Mouse (Mus musculus) hindbrain, embryonic 16.5 days (tissue): ENCODE data around the gene Slc9b1. TPM values are rescaled to one million over a fixed set of nuclear protein-coding genes. Genes with fewer than 3 reads are reported as not detected.

Experiments used
- ATAC-seq: fragments of 200-750 bp; cut with Nextera tagmentation; 2 replicates; pipeline ENCODE4 v1.8.0; 2017; ENCODE audit warnings: moderate TSS enrichment, moderate library complexity
- H3K27ac ChIP-seq: fragments of 300-500 bp; sonication (generic); 2 replicates; pipeline ENCODE4 v1.5.1; 2014; ENCODE audit warnings: low read depth, mild to moderate bottlenecking, control low read depth, low read length, moderate library complexity
- H3K27me3 ChIP-seq: fragments of 300-500 bp; sonication (generic); replicated peaks from 2 replicates; pipeline ENCODE4 v1.6.1; 2014; ENCODE audit warnings: low read length; ENCODE audit not compliant: control insufficient read depth, insufficient read depth
- H3K36me3 ChIP-seq: fragments of 300-500 bp; sonication (generic); 2 replicates; pipeline ENCODE4 v1.6.1; 2014; ENCODE audit warnings: mild to moderate bottlenecking, low read length, moderate library complexity, mixed read lengths; ENCODE audit not compliant: control insufficient read depth, insufficient read depth
- H3K4me1 ChIP-seq: fragments of 300-500 bp; sonication (generic); 2 replicates; pipeline ENCODE4 v1.6.1; 2014; ENCODE audit warnings: low read depth, low read length; ENCODE audit not compliant: control insufficient read depth, insufficient read depth
- H3K4me2 ChIP-seq: fragments of 300-500 bp; sonication (generic); 2 replicates; pipeline ENCODE4 v1.6.1; 2014; ENCODE audit warnings: mild to moderate bottlenecking, low read length, control low read depth, moderate library complexity
- H3K4me3 ChIP-seq: fragments of 300-500 bp; sonication (generic); 2 replicates; pipeline ENCODE4 v1.5.1; 2014; ENCODE audit warnings: mild to moderate bottlenecking, low read length, control low read depth, moderate library complexity
- H3K9ac ChIP-seq: fragments of 300-500 bp; sonication (generic); 2 replicates; pipeline ENCODE4 v1.6.1; 2014; ENCODE audit warnings: low read depth, mild to moderate bottlenecking, control low read depth, low read length, moderate library complexity
- H3K9me3 ChIP-seq: fragments of 300-500 bp; sonication (generic); 2 replicates; pipeline ENCODE4 v1.6.1; 2014; ENCODE audit warnings: mild to moderate bottlenecking, low read length, moderate library complexity; ENCODE audit not compliant: control insufficient read depth
- WGBS: fragments of 180-500 bp; shearing (Covaris S2); extraction: QIAGEN DNeasy Blood & Tissue Kit; methylation state at CpG from one replicate; pipeline ENCODE4 v1.1.7; 2014; 5-methylcytosine and 5-hydroxymethylcytosine counted together
- polyA plus RNA-seq: library from polyadenylated mRNA; unstranded; fragments of >200 nt; fragmentation: Nextera tagmentation; extraction: Ambion mirVana; gene quantifications from 2 replicates; pipeline ENCODE4 v1.2.1, GENCODE M21; 2015

Gene Slc9b1
- 0.10 TPM in 1 of 2 replicates, not detected in the other for polyA plus RNA-seq

DNA sequence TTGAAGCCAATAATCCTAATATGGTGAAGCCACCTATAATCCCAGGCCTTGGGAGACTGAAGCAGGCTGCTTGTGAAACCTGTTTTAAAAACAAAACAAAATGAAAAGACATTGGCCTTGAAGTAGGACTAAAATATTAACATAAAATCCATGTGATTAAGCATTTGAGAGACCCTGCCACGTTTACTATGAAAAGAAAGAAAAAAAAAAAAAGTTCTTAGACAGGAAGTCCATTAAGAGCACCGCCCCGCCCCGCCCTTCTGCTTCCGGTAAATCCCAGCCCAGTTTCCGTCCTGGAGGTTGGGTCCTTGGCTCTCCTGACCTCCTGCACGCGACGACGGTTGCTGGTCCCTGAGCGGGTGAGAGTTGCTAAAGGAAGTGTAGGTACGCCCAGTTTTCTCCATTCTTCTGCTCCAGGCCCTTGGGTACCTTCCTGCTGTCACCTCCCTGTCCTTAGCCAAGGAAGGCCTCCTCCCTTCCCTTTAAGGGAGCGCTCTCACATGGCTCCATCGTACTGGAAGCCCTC is at the start of gene Slc9b1:
Gene Slc9b1, plus strand, starts transcription at position 291 of the 526 bp plus-strand sequence.
- ATAC-seq, result no peak
- Histone ChIP-seq H3K36me3 (no peaks in the 10 kb centered on the region), H3K4me2 (no peak within 1 kb of the TSS), H3K27ac (no peak within 1 kb of the TSS), H3K4me1 (no peaks in the 10 kb centered on the region), H3K27me3 (no peaks in the 10 kb centered on the region), H3K9me3 (no peaks in the 10 kb centered on the region), H3K9ac (no peak within 1 kb of the TSS), H3K4me3 (no peak within 1 kb of the TSS)
- WGBS, result 84% methylated on average over 14 of the region's 14 CpGs

DNA sequence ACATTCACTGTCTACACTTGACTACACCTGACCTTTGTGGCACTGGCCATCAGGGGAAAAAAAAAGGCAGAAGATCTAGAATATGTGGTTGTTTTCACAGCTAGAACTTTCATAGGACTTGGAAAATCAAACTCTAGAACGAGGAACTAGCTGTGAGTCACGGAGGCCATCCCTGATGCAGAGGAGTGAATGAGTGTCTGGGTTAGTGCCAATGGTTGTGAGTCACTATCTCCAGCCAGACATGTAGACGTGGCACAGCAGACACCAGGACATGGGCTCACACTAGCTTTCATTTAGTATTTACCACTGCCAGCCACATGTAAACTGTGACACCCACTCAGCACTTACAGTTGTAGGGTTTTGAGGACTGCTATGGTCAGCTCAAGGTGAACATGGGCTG is 49.3 kb upstream of the Slc9b1 start:
- Histone ChIP-seq H3K4me3 (no peak overlapping the region), H3K36me3 (no peaks in the 10 kb centered on the region), H3K9ac (no peak overlapping the region), H3K27me3 (no peaks in the 10 kb centered on the region), H3K4me2 (no peak overlapping the region), H3K27ac (no peak overlapping the region), H3K9me3 (no peaks in the 10 kb centered on the region), H3K4me1 (no peaks in the 10 kb centered on the region)
- 95% methylated on average over 3 of the region's 3 CpGs for WGBS
- no peak for ATAC-seq

DNA sequence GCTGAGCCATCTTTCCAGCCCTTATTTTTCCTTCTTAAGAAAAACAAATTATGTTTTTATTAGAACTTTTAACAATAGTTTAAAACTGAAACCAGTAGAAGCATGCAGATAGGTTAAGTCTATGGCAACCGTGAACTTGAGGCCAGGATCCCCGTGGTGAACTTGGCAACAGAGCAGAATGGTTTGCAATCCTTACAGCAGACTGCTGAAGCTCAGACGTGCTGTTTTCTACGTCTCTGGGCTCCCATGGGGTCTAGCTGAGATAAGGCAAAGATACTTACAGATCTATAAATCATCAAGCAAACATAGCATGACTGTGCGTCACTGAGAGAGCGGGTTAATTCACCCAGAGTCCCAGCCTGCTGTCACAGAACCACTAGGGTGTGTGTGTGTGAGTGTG is 47.7 kb upstream of the Slc9b1 start:
- Histone ChIP-seq H3K9me3 (no peaks in the 10 kb centered on the region), H3K4me1 (no peaks in the 10 kb centered on the region), H3K36me3 (no peaks in the 10 kb centered on the region), H3K4me2 (no peak overlapping the region), H3K4me3 (no peak overlapping the region), H3K9ac (no peak overlapping the region), H3K27me3 (no peaks in the 10 kb centered on the region), H3K27ac (no peak overlapping the region)
- 47% methylated on average over 6 of the region's 6 CpGs for WGBS
- no peak for ATAC-seq

DNA sequence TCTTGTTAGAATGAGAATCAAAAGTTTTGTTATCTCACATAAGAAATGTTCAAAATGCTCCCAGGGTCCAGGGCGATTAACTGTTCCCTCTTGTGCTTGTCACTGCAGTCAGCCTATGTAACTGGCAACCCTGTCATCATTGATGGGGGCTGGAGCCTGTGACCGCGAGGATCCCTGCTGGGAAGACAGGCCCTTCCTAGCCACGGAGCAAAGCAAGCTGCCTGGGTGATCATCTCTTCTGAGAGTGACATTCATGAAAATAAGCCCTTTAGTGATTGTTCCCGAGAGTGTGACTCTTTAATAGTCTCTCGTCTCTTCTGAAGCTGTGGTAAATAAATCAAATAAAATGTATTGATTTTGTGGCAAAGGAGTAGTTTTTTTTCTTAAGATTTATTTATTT is 43.8 kb upstream of the Slc9b1 start:
- no peak overlapping the region for H3K27ac ChIP-seq
- ATAC-seq, result no peak
- H3K9ac ChIP-seq, result no peak overlapping the region
- no peak overlapping the region for H3K4me3 ChIP-seq
- H3K27me3 ChIP-seq, result peaks cover 4% of the 10 kb centered on the region; the same call in 1 of the 2 replicates
- H3K36me3 ChIP-seq, result no peaks in the 10 kb centered on the region
- H3K4me2 ChIP-seq, result no peak overlapping the region
- no peaks in the 10 kb centered on the region for H3K9me3 ChIP-seq
- WGBS, result 23% methylated on average over 6 of the region's 6 CpGs
- H3K4me1 ChIP-seq, result peaks cover 5% of the 10 kb centered on the region; the same call in 1 of the 2 replicates

DNA sequence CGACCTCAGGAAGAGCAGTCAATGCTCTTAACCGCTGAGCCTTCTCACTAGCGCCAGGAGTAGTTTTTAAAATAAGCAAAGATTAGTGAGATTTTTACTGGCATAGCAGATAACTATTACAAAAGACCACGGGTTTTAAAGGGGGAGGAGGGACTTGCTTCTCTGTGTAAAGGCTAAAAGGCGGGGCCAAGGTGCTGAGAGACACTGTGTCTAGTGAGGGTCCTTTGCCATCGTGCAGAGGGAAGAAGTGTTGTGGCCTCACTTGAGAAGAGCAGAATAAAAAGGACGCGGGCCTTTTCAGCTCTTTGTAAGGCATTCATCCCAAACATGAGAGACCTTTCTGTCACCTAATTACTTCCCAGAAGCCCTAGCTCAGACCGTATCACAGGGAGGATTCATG is 43.3 kb upstream of the Slc9b1 start:
- no peak overlapping the region for H3K27ac ChIP-seq
- peaks cover 5% of the 10 kb centered on the region; the same call in 1 of the 2 replicates for H3K4me1 ChIP-seq
- peaks cover 4% of the 10 kb centered on the region; the same call in 1 of the 2 replicates for H3K27me3 ChIP-seq
- no peak overlapping the region for H3K4me2 ChIP-seq
- H3K36me3 ChIP-seq, result no peaks in the 10 kb centered on the region
- no peaks in the 10 kb centered on the region for H3K9me3 ChIP-seq
- ATAC-seq, result no peak
- no peak overlapping the region for H3K4me3 ChIP-seq
- 15% methylated on average over 9 of the region's 9 CpGs for WGBS
- no peak overlapping the region for H3K9ac ChIP-seq

DNA sequence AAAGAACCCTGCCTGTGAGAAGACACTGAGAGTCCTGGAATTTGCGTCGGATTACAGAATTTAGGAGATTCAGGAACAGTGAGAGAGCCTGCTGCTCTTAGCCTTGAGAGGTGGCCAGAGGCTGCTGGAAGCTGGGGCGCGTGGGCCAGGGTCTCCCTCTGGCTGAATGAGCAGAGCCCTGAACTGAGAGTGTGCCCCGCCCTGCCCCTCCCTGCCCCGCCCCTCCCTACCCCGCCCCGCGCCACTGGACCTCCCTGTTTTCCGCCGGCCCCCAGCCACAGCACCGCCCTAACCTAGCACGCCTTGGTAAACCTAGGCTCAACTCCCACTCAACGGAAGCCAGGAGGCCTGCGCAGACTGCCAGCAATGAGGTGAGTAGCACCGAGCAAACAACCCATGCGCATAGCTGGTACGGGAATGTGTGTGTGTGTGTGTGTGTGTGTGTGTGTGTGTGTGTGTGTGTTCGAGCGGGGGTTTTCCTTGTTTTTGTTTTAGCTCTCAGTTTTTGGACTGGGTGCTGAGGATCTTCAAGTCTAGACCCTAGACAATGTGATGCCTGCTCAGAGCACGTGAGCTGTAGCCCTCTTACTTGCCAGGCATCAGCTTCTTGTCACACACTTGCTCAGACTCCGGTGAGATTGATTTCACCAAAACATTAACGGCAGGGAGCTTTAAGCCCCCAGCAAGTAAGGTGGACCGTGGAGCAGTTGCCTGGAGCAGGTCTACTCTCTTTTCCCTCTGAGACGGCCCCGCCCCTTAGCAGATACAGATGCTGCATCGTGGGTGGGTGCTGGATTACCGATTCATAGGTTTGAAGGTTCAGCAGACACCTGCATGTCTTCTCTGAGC is 40.2 kb upstream of the Slc9b1 start, which contains the start of gene Slc9b2:
Gene Slc9b2, plus strand, starts transcription at position 290 of the 849 bp plus-strand sequence.
- H3K27ac ChIP-seq, result no peak within 1 kb of the TSS
- H3K4me2 ChIP-seq, result peak within 1 kb of the TSS; percentile 76
- H3K36me3 ChIP-seq, result no peaks in the 10 kb centered on the region
- H3K9me3 ChIP-seq, result no peaks in the 10 kb centered on the region
- H3K4me3 ChIP-seq, result peak within 1 kb of the TSS; percentile 39
- H3K4me1 ChIP-seq, result peaks cover 5% of the 10 kb centered on the region; the same call in 1 of the 2 replicates
- H3K9ac ChIP-seq, result peak within 1 kb of the TSS; percentile 65
- peaks cover 4% of the 10 kb centered on the region; the same call in 1 of the 2 replicates for H3K27me3 ChIP-seq
- WGBS, result 10% methylated on average over 28 of the region's 28 CpGs
- ATAC-seq, result peak; percentile 90

DNA sequence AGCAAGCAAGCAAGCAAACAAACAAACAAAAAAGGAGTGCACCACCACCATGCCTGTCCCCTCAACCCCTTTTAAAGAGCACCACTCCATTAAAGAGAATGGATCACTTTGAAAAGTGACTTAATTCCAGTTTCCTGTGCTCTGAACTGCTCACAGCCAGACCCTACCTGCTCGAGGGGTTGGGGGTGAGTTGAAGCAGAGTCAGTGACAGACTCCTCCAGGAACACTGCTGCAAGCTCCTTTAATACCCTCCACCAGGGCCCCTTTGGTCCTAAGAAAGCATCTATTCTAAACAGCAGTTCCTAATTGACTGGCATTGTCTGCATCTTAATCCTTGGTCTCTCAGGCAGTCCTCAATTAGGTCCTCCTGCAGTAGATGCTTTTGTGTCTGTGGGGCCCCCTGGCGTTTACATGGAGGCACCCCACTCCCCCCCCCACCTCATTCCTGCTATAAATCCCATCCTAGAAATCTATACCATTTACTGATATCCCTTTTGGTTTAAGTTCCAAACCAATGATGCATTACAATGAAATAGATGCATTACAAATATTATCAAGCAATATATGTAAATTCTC is 34.8 kb upstream of the Slc9b1 start:
- no peaks in the 10 kb centered on the region for H3K36me3 ChIP-seq
- no peak overlapping the region for H3K4me2 ChIP-seq
- no peak overlapping the region for H3K27ac ChIP-seq
- peaks cover 3% of the 10 kb centered on the region for H3K9me3 ChIP-seq
- no peak for ATAC-seq
- WGBS, result 40% methylated on average over 2 of the region's 2 CpGs
- no peak overlapping the region for H3K9ac ChIP-seq
- H3K4me3 ChIP-seq, result no peak overlapping the region
- 0 out of 2 replicates have a peak, but pooled peaks cover under 1% of the 10 kb centered on the region for H3K27me3 ChIP-seq
- H3K4me1 ChIP-seq, result no peaks in the 10 kb centered on the region

DNA sequence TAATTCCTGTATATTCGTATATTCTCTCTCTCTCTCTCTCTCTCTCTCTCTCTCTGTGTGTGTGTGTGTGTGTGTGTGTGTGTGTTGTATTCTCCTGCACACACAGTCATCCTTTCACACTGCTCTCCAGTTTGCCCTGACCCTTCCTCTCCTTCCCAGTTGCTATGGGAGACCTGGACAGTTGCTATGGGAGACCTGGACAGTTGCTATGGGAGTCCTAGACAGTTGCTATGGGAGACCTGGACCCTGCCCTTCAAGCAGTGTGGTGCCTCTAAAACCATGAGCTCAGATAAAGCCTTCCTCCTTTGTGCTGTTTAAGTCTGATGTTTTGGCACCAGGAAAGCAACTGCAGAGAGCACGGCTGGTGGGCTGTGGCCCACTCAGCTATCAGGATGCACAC is 34.1 kb upstream of the Slc9b1 start:
- H3K27me3 ChIP-seq, result no peaks in the 10 kb centered on the region
- H3K4me3 ChIP-seq, result no peak overlapping the region
- no peak overlapping the region for H3K9ac ChIP-seq
- no peaks in the 10 kb centered on the region for H3K36me3 ChIP-seq
- no peaks in the 10 kb centered on the region for H3K4me1 ChIP-seq
- H3K9me3 ChIP-seq, result peaks cover 3% of the 10 kb centered on the region
- no peak overlapping the region for H3K27ac ChIP-seq
- 23% methylated on average over 2 of the region's 2 CpGs for WGBS
- H3K4me2 ChIP-seq, result no peak overlapping the region
- ATAC-seq, result no peak

DNA sequence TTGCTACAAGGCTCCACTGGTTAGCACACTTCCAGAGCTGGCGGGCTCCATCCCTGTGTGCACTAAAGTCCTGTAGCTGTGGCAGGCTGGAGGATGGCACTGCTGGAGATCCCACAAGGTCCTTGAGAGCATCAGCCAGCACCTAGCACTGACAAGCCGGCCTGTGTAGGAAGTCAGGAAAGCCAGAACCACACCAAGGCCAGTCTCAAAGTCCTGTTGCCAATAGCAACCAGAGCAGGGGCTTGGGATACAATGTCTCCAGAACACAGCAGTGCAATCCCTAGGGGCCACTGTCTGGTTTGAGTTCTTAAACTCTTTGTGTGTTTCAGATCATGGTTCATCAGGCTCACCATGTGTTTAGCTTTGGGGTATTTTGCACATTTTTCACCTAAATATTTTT is 33.0 kb upstream of the Slc9b1 start:
- WGBS, result 54% methylated on average over 2 of the region's 2 CpGs
- Histone ChIP-seq H3K27me3 (no peaks in the 10 kb centered on the region), H3K27ac (no peak overlapping the region), H3K4me3 (no peak overlapping the region), H3K36me3 (no peaks in the 10 kb centered on the region), H3K9ac (no peak overlapping the region), H3K9me3 (peaks cover 3% of the 10 kb centered on the region), H3K4me1 (no peaks in the 10 kb centered on the region), H3K4me2 (no peak overlapping the region)
- 0 out of 2 replicates have a peak, but pooled peaks have one; percentile 37 for ATAC-seq
